Mouse (Mus musculus) hindbrain, embryonic 13.5 days (tissue): Measurements from ENCODE around the gene Patl1. TPM values are rescaled to one million over a fixed set of nuclear protein-coding genes. Genes with fewer than 3 reads are reported as not detected.
A peak's percentile ranks its signal among the peaks of the same experiment; 100 is the strongest.
"Not testable (repeated sequence)": the region's sequence is repeated elsewhere in the genome, so short reads cannot be mapped to it uniquely, and the experiment has no call there.

ENCODE experiments used
- ATAC-seq: fragments of 200-750 bp; cut with Nextera tagmentation; 2 replicates; pipeline ENCODE4 v1.8.0; 2017; ENCODE audit warnings: moderate TSS enrichment; ENCODE audit not compliant: low FRiP score
- H3K27ac ChIP-seq: fragments of 300-500 bp; sonication (generic); 2 replicates; pipeline ENCODE4 v1.5.1; 2015; ENCODE audit warnings: inconsistent platforms, mild to moderate bottlenecking, moderate library complexity
- H3K27me3 ChIP-seq: fragments of 300-500 bp; sonication (generic); 2 replicates; pipeline ENCODE4 v1.6.1; 2015; ENCODE audit warnings: mild to moderate bottlenecking, inconsistent platforms
- H3K36me3 ChIP-seq: fragments of 300-500 bp; sonication (generic); 2 replicates; pipeline ENCODE4 v1.6.1; 2015; ENCODE audit warnings: mild to moderate bottlenecking, inconsistent platforms
- H3K4me1 ChIP-seq: fragments of 300-500 bp; sonication (generic); replicated peaks from 2 replicates; pipeline ENCODE4 v1.6.1; 2015; ENCODE audit warnings: inconsistent platforms
- H3K4me2 ChIP-seq: fragments of 300-500 bp; sonication (generic); 2 replicates; pipeline ENCODE4 v1.6.1; 2015; ENCODE audit warnings: inconsistent platforms, mild to moderate bottlenecking, moderate library complexity
- H3K4me3 ChIP-seq: fragments of 300-500 bp; sonication (generic); 2 replicates; pipeline ENCODE4 v1.5.1; 2015; ENCODE audit warnings: mild to moderate bottlenecking, inconsistent platforms
- H3K9ac ChIP-seq: fragments of 300-500 bp; sonication (generic); 2 replicates; pipeline ENCODE4 v1.6.1; 2015; ENCODE audit warnings: mild to moderate bottlenecking, inconsistent platforms
- H3K9me3 ChIP-seq: fragments of 300-500 bp; sonication (generic); 2 replicates; pipeline ENCODE4 v1.6.1; 2016; ENCODE audit warnings: inconsistent platforms
- WGBS: fragments of 180-500 bp; shearing (Covaris S2); methylation state at CpG from one replicate; pipeline ENCODE4 v1.1.7; 2015; 5-methylcytosine and 5-hydroxymethylcytosine counted together
- polyA plus RNA-seq: library from polyadenylated mRNA; unstranded; fragments of >200 nt; fragmentation: Nextera tagmentation; extraction: Ambion mirVana; gene quantifications from 2 replicates; pipeline ENCODE4 v1.2.1, GENCODE M21; 2015

Patl1 gene
- polyA plus RNA-seq, 1 experiment from 2014 or later = 19.6 TPM

DNA sequence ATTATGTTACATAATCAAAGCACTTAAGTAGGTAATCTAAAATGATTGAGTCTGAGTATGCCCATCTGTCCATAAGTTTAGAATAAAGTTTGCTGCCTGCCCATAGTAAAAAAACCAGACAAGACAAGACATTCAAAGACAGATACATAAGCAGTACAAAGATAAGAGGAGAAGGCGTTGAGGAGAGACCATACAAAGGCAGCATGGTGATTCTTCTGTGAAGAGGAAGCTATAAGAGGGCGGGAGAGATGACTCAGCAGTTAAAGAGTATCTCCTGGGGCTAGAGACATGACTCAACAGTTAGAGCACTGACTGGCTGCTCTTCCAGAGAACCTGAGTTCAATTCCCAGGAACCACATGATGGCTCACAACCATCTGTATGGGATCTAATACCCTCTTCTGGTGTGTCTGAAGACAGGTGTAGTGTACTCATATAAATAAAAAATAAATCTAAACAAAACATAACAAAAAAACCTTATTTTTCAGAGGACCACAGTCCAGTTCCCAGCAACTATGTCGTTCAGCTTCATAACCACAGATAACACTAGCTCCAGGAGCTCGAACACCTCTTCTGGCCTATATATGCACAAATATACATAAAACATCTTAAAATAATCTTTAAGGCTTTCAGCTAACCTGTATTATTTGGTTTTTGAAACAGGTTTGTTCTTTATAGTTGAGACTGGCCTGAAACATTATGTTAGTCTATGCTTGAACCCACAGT, 16.0 kb downstream of the Patl1 start:
- no peaks in the 10 kb centered on the region for H3K27me3 ChIP-seq
- no peaks in the 10 kb centered on the region for H3K9me3 ChIP-seq
- no peak for ATAC-seq
- no peak overlapping the region for H3K4me2 ChIP-seq
- H3K36me3 ChIP-seq = peaks cover 85% of the 10 kb centered on the region
- no peak overlapping the region for H3K27ac ChIP-seq
- WGBS = 97% methylated on average over 4 of the region's 4 CpGs
- no peak overlapping the region for H3K4me3 ChIP-seq
- no peak overlapping the region for H3K9ac ChIP-seq
- H3K4me1 ChIP-seq = no peaks in the 10 kb centered on the region

- not testable (repeated sequence) for H3K4me3 ChIP-seq, H3K4me1 ChIP-seq, ATAC-seq, H3K4me2 ChIP-seq, H3K27ac ChIP-seq, H3K9me3 ChIP-seq, H3K9ac ChIP-seq, H3K27me3 ChIP-seq
- peaks cover 38% of the 10 kb centered on the region for H3K36me3 ChIP-seq
- WGBS = 96% methylated on average over 9 of the region's 9 CpGs
Observed at GRCm38 (mm10) chr19:11946460-11946859, 34.3 kb downstream of the Patl1 start.

DNA sequence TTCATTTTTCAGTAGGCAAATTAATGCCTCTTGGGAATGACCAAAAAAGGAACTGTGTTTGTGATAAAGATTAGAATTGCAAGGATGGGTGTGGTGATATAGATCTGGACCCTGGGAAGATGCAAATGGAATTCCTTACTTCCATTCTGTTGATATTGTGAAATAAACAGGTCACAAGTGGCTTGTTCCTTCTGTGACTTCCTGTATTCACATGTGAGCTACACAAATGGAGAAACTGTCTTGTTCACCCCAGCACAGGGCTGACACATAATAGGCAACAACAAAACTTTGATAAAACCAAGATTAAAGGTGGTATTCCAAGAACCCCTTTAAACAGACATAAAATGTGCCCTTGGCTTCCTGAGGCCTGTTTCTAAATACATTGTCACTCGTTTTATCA, 37.7 kb downstream of the Patl1 start:
- no peak overlapping the region for H3K4me2 ChIP-seq
- WGBS = 61% methylated on average over 1 of the region's 1 CpGs
- no peak for ATAC-seq
- H3K4me3 ChIP-seq = no peak overlapping the region
- H3K27ac ChIP-seq = no peak overlapping the region
- H3K4me1 ChIP-seq = no peaks in the 10 kb centered on the region
- H3K36me3 ChIP-seq = peaks cover 11% of the 10 kb centered on the region
- H3K9ac ChIP-seq = no peak overlapping the region
- no peaks in the 10 kb centered on the region for H3K9me3 ChIP-seq
- no peaks in the 10 kb centered on the region for H3K27me3 ChIP-seq

DNA sequence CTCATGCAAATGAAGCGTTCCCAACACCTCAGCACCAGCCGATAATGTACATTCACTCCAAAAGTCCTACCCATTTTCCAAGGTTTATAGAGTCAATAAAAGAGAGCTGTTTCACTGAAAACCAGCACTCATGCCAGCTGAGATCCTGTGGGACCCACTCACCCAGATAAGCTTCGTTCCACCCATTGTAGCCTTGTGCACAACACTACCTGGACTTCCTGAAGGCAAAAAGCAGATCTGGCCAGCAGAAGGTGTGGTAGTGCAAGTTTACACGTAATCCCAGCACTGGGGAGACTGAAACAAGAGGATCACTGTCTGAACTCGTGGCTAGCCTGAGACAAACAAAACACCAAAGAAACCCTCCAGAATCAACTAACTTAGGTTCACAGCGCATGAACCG, 38.5 kb downstream of the Patl1 start:
- no peak for ATAC-seq

GRCm38 (mm10) chr19:11954206-11954605, 42.0 kb downstream of the Patl1 start:
- no peak for ATAC-seq
- H3K4me1 ChIP-seq = no peaks in the 10 kb centered on the region
- WGBS = 47% methylated on average over 6 of the region's 6 CpGs

More for the DNA sequence above, 38.5 kb downstream of the Patl1 start:
- no peaks in the 10 kb centered on the region for H3K9me3 ChIP-seq
- no peak overlapping the region for H3K9ac ChIP-seq
- H3K4me3 ChIP-seq = no peak overlapping the region
- no peaks in the 10 kb centered on the region for H3K4me1 ChIP-seq
- H3K36me3 ChIP-seq = peaks cover 3% of the 10 kb centered on the region
- H3K27ac ChIP-seq = no peak overlapping the region
- H3K27me3 ChIP-seq = no peaks in the 10 kb centered on the region
- 85% methylated on average over 7 of the region's 7 CpGs for WGBS
- no peak overlapping the region for H3K4me2 ChIP-seq

DNA sequence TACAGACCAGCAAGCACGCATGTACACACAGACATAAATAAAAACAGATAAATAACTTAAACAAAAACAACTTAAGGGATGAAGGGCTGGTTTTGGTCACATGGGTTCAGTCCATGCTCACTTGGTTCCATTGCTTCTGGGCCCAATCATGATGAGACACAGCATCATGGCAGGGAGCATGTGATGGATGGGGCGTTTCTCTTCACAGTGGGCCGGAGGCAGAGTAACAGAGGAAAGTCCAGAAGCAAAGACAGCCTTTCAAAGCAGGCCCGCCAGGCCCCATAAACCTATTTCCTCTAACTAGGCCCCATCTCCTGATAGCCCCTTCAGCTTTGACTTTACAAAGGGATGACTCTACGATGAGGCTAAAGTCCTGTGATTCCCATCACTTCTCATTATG, 44.4 kb downstream of the Patl1 start:
- 88% methylated on average over 5 of the region's 5 CpGs for WGBS
- ATAC-seq = no peak

More at GRCm38 (mm10) chr19:11954206-11954605, 42.0 kb downstream of the Patl1 start:
- no peak overlapping the region for H3K27ac ChIP-seq
- no peaks in the 10 kb centered on the region for H3K36me3 ChIP-seq
- no peak overlapping the region for H3K4me3 ChIP-seq
- H3K9me3 ChIP-seq = no peaks in the 10 kb centered on the region
- H3K9ac ChIP-seq = no peak overlapping the region
- no peak overlapping the region for H3K4me2 ChIP-seq
- no peaks in the 10 kb centered on the region for H3K27me3 ChIP-seq

GRCm38 (mm10) chr19:11957396-11957795, 45.2 kb downstream of the Patl1 start:
- Histone ChIP-seq H3K4me1 (no peaks in the 10 kb centered on the region), H3K27me3 (no peaks in the 10 kb centered on the region), H3K9me3 (no peaks in the 10 kb centered on the region), H3K9ac (no peak overlapping the region), H3K4me3 (no peak overlapping the region), H3K4me2 (no peak overlapping the region), H3K27ac (no peak overlapping the region), H3K36me3 (no peaks in the 10 kb centered on the region)
- ATAC-seq = no peak
- 94% methylated on average over 5 of the region's 5 CpGs for WGBS

More for the DNA sequence above, 44.4 kb downstream of the Patl1 start:
- Histone ChIP-seq H3K36me3 (no peaks in the 10 kb centered on the region), H3K27me3 (no peaks in the 10 kb centered on the region), H3K4me3 (no peak overlapping the region), H3K9me3 (no peaks in the 10 kb centered on the region), H3K9ac (no peak overlapping the region), H3K4me1 (no peaks in the 10 kb centered on the region), H3K4me2 (no peak overlapping the region), H3K27ac (no peak overlapping the region)

DNA sequence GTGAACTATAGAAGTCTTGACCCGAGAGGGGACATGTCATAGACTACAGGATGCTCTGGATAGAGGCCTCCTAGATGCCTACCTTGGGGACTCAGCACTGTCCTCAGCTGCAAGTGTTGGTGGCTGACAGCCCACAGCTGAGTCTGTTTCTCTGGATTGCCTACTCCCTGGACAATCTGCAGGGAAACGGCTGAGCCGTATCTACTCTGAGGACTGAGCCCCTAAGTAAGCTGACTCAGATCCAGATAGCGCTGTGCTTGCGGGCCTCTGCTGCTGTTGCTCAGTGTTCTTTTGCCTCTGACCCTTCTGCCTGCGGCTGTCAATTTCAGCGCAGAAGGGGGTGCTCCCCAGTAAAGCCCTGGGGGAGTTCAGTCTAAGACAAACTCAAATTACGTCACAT, 45.6 kb downstream of the Patl1 start:
- H3K4me2 ChIP-seq = no peak overlapping the region
- H3K27ac ChIP-seq = no peak overlapping the region
- H3K36me3 ChIP-seq = no peaks in the 10 kb centered on the region
- H3K27me3 ChIP-seq = 0 out of 2 replicates have a peak, but pooled peaks cover 2% of the 10 kb centered on the region
- H3K9ac ChIP-seq = no peak overlapping the region
- H3K4me1 ChIP-seq = no peaks in the 10 kb centered on the region
- H3K4me3 ChIP-seq = no peak overlapping the region
- H3K9me3 ChIP-seq = no peaks in the 10 kb centered on the region
- ATAC-seq = no peak
- 85% methylated on average over 8 of the region's 8 CpGs for WGBS

DNA sequence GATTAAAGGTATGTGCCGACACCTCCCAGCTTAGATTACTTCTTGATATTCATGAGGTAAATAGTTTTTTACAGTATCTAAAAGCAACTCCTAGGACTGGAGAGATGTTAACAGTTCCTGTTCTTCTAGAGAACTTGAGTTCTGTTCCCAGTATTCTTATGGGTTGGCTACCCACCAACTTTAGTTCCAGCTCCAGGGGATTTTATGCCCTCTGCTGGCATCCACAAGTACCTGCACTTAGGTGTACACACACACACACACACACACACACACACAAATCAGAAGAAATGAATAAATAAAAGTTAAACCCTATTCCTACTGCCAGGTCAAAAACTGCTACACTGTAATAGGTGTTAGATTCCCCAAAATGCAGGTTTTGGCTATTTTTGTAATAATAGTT, 52.1 kb downstream of the Patl1 start:
- H3K4me2 ChIP-seq = peak overlapping the region; percentile 60
- peak overlapping the region; percentile 88 for H3K27ac ChIP-seq
- H3K9ac ChIP-seq = no peak overlapping the region
- H3K4me3 ChIP-seq = peak overlapping the region; percentile 47
- H3K27me3 ChIP-seq = 0 out of 2 replicates have a peak, but pooled peaks cover 2% of the 10 kb centered on the region
- ATAC-seq = no peak
- WGBS = 100% methylated on average over 1 of the region's 1 CpGs
- H3K36me3 ChIP-seq = peaks cover 4% of the 10 kb centered on the region; the same call in 1 of the 2 replicates
- no peaks in the 10 kb centered on the region for H3K9me3 ChIP-seq
- peaks cover 24% of the 10 kb centered on the region for H3K4me1 ChIP-seq

GRCm38 (mm10) chr19:11965023-11965942, 53.1 kb downstream of the Patl1 start, which contains the start of gene Osbp:
Gene Osbp (plus strand): TSS chr19:11965941.
- 0 out of 2 replicates have a peak, but pooled peaks cover 2% of the 10 kb centered on the region for H3K27me3 ChIP-seq
- peak within 1 kb of the TSS; percentile 90 for H3K4me2 ChIP-seq
- H3K36me3 ChIP-seq = peaks cover 4% of the 10 kb centered on the region; the same call in 1 of the 2 replicates
- peak within 1 kb of the TSS; percentile 78 for H3K4me3 ChIP-seq
- peak; percentile 98 for ATAC-seq
- H3K9me3 ChIP-seq = no peaks in the 10 kb centered on the region
- under 1% methylated on average over 36 of the region's 59 CpGs for WGBS
- H3K9ac ChIP-seq = peak within 1 kb of the TSS; percentile 86
- H3K27ac ChIP-seq = peak within 1 kb of the TSS; percentile 91
- H3K4me1 ChIP-seq = peaks cover 27% of the 10 kb centered on the region

- peak overlapping the region; percentile 78 for H3K4me3 ChIP-seq
- H3K9ac ChIP-seq = peak overlapping the region; percentile 86
- peak overlapping the region; percentile 91 for H3K27ac ChIP-seq
- H3K4me1 ChIP-seq = peaks cover 27% of the 10 kb centered on the region
- WGBS = under 1% methylated on average over 18 of the region's 18 CpGs
- peaks cover 13% of the 10 kb centered on the region for H3K36me3 ChIP-seq
- no peaks in the 10 kb centered on the region for H3K9me3 ChIP-seq
- peak; percentile 1; the same call in 1 of the 2 replicates for ATAC-seq
- 0 out of 2 replicates have a peak, but pooled peaks cover 2% of the 10 kb centered on the region for H3K27me3 ChIP-seq
- peak overlapping the region; percentile 90 for H3K4me2 ChIP-seq
Observed at GRCm38 (mm10) chr19:11966201-11966636, 54.0 kb downstream of the Patl1 start.
